Mouse (Mus musculus) ovary, adult 10 weeks (tissue): ENCODE measurements around the gene Arrdc4. TPM values are rescaled to one million over a fixed set of nuclear protein-coding genes. Genes with fewer than 3 reads are reported as not detected.

ENCODE experiments used
- polyA plus RNA-seq: library from polyadenylated mRNA; stranded (reverse); fragments of 350-450 nt; fragmentation: Illumina TruSeq; extraction: RNeasy Lipid Tissue Mini Kit (QIAGEN cat#74804); gene quantifications from one replicate; pipeline ENCODE4 v1.2.3, GENCODE M21; 2014

Arrdc4 gene
- polyA plus RNA-seq: 36.7 TPM

DNA sequence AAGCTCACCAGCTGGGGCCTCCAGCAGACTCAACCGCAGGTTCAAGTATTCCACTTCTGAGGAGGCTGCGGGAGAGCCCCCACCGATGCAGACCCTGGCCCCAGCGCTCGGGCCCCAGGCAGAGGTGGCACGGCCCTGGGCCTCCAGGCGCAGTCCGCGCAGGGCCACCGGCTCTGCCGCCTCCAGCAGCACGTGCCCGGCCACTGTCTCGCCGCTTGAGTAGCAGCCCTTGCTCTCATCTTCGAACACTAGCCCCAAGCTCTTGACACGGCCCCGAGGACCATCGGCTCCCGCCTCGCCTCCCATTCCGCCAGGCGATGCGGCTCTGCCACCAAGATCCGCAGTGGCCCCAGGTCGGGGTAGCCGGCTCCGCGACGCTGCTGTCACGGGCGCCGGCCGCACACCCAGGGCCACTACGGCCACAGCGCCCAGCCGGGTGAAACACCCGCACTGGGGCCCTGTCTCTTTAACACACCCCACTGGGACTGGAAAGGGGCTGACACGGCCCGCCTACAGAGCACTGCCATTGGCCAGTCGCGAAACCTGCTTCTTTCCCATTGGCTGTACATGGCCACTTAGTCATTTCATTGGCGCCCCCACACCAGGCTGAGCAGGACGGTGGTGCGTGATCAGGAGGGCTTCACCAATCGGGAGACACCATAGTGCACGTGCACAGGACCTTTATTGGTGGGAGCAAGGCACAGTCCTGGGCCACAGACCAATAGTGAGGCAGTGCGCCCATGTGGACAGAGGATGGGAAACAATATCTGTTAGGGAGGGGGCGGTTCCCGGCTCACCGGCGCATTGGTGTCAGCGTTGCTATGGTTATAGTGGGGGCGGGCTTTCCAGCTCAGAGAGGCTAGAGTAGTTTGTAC lies at the start of gene Arrdc4:
Gene Arrdc4, minus strand, starts transcription at position 481 of the 875 bp plus-strand sequence.

